Mouse (Mus musculus) forebrain, embryonic 16.5 days (tissue): ENCODE data around the gene Soat1. TPM values are rescaled to one million over a fixed set of nuclear protein-coding genes. Genes with fewer than 3 reads are reported as not detected.
A peak's percentile ranks its signal among the peaks of the same experiment; 100 is the strongest.
"Not testable (repeated sequence)": the region's sequence is repeated elsewhere in the genome, so short reads cannot be mapped to it uniquely, and the experiment has no call there.

ENCODE experiments used
- ATAC-seq: fragments of 200-750 bp; cut with Nextera tagmentation; 2 replicates; pipeline ENCODE4 v1.8.0; 2017; ENCODE audit warnings: mild to moderate bottlenecking, moderate library complexity
- H3K27ac ChIP-seq: fragments of 300-500 bp; sonication (generic); 2 replicates; pipeline ENCODE4 v1.5.1; 2014; ENCODE audit warnings: low read length, control low read depth
- H3K27me3 ChIP-seq: fragments of 300-500 bp; sonication (generic); replicated peaks from 2 replicates; pipeline ENCODE4 v1.6.1; 2014; ENCODE audit warnings: low read length; ENCODE audit not compliant: control insufficient read depth, insufficient read depth
- H3K36me3 ChIP-seq: fragments of 300-500 bp; sonication (generic); 2 replicates; pipeline ENCODE4 v1.6.1; 2014; ENCODE audit not compliant: control insufficient read depth, insufficient read depth
- H3K4me1 ChIP-seq: fragments of 300-500 bp; sonication (generic); replicated peaks from 2 replicates; pipeline ENCODE4 v1.6.1; 2014; ENCODE audit warnings: low read length; ENCODE audit not compliant: control insufficient read depth, insufficient read depth
- H3K4me2 ChIP-seq: fragments of 300-500 bp; sonication (generic); 2 replicates; pipeline ENCODE4 v1.6.1; 2014; ENCODE audit warnings: mild to moderate bottlenecking, low read length, control low read depth
- H3K4me3 ChIP-seq: fragments of 300-500 bp; sonication (generic); replicated peaks from 2 replicates; pipeline ENCODE4 v1.5.1; 2014; ENCODE audit warnings: mild to moderate bottlenecking, low read length, control low read depth
- H3K9ac ChIP-seq: fragments of 300-500 bp; sonication (generic); replicated peaks from 2 replicates; pipeline ENCODE4 v1.6.1; 2014; ENCODE audit warnings: low read depth, low read length, control low read depth
- H3K9me3 ChIP-seq: fragments of 300-500 bp; sonication (generic); 2 replicates; pipeline ENCODE4 v1.6.1; 2016; ENCODE audit warnings: low read length; ENCODE audit not compliant: control insufficient read depth
- WGBS: fragments of 180-500 bp; shearing (Covaris S2); extraction: QIAGEN DNeasy Blood & Tissue Kit; methylation state at CpG from one replicate; pipeline ENCODE4 v1.1.7; 2014; 5-methylcytosine and 5-hydroxymethylcytosine counted together
- polyA plus RNA-seq: library from polyadenylated mRNA; unstranded; fragments of >200 nt; fragmentation: Nextera tagmentation; extraction: Ambion mirVana; gene quantifications from 2 replicates; pipeline ENCODE4 v1.2.1, GENCODE M21; 2015

Gene Soat1
- 10.1 and 16.2 TPM in 2 replicates for polyA plus RNA-seq

DNA sequence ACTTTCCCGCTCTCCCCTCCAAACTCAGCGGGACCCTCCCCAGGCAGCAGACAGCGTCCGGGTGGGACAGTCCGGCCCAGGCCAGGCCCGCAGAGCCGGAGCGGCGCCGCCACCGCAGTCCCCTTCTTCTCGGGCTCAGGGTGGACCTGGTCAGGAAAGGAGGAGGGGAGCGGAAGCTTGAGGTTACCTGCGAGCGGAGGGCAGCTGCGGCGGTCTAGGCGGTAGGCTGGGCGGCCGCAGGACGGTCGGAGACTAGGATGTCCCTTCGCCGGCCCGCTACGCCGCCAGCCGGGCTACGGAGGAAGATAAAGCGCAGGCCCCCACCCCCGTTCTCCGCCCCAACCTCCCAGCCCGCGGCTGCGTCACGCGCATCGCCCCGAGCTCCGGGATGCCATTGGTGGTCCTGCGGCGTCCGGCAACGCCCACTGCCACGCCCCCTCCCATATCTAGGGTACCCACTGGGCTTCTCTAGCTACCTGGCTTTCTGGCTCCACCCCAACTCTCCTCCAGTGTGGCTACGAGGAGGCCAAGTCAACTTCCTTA lies at the start of gene Soat1:
Gene Soat1 (minus strand): TSS at position 371 of the 543 bp plus-strand sequence.
- Histone ChIP-seq H3K27ac (no peak within 1 kb of the TSS), H3K9ac (peak within 1 kb of the TSS; percentile 79), H3K36me3 (no peaks in the 10 kb centered on the region), H3K4me2 (peak within 1 kb of the TSS; percentile 77), H3K4me3 (peak within 1 kb of the TSS; percentile 66), H3K27me3 (no peaks in the 10 kb centered on the region), H3K9me3 (peaks cover 6% of the 10 kb centered on the region; the same call in 1 of the 2 replicates), H3K4me1 (peaks cover 8% of the 10 kb centered on the region)
- 0% methylated on average over 41 of the region's 46 CpGs for WGBS
- ATAC-seq: peak; percentile 99

GRCm38 (mm10) chr1:156523842-156524241 lies 49.7 kb upstream of the Soat1 start, which contains the start of gene Gm10031:
TSS of gene Gm10031 (plus strand) at chr1:156524012.
- not testable (repeated sequence) for H3K4me1 ChIP-seq, H3K4me2 ChIP-seq, H3K9ac ChIP-seq, H3K4me3 ChIP-seq, H3K27ac ChIP-seq, H3K9me3 ChIP-seq, H3K27me3 ChIP-seq, H3K36me3 ChIP-seq
- WGBS: 93% methylated on average over 18 of the region's 22 CpGs
- peak; percentile 81; the same call in 1 of the 2 replicates for ATAC-seq

- Histone ChIP-seq H3K9ac (no peak overlapping the region), H3K4me3 (no peak overlapping the region), H3K4me1 (no peaks in the 10 kb centered on the region), H3K9me3 (no peaks in the 10 kb centered on the region), H3K36me3 (no peaks in the 10 kb centered on the region), H3K4me2 (peak overlapping the region; percentile 23; the same call in 1 of the 2 replicates), H3K27me3 (no peaks in the 10 kb centered on the region), H3K27ac (no peak overlapping the region)
- WGBS: 44% methylated on average over 15 of the region's 15 CpGs
- ATAC-seq: no peak
Measured at GRCm38 (mm10) chr1:156521796-156522517, 47.8 kb upstream of the Soat1 start.

- no peak for ATAC-seq
- H3K9ac ChIP-seq: no peak overlapping the region
- H3K9me3 ChIP-seq: no peaks in the 10 kb centered on the region
- WGBS: 88% methylated on average over 3 of the region's 3 CpGs
- H3K27me3 ChIP-seq: no peaks in the 10 kb centered on the region
- H3K4me1 ChIP-seq: no peaks in the 10 kb centered on the region
- H3K4me3 ChIP-seq: no peak overlapping the region
- H3K27ac ChIP-seq: no peak overlapping the region
- H3K4me2 ChIP-seq: no peak overlapping the region
- no peaks in the 10 kb centered on the region for H3K36me3 ChIP-seq
Measured at GRCm38 (mm10) chr1:156520136-156520780, 46.1 kb upstream of the Soat1 start.

DNA sequence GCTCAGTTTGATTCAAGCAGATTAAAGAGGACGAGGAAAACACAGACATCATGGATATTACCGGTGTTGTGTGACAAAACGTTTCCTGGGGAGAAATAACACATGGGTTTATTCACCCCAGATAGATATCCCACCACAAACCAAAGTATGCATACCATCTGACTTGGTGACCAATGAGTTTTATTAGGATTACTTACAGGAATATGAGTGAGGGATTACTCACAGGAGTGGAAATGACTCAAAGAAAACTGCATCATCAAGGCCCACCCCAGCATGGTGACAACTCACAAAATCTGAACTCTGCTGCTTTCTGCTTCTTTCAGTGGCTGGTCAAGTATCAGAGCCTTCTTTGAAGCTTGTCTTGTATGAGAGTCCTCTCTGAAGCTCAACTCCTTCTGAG lies 33.6 kb upstream of the Soat1 start:
- H3K4me3 ChIP-seq: no peak overlapping the region
- H3K9me3 ChIP-seq: no peaks in the 10 kb centered on the region
- WGBS: 87% methylated on average over 3 of the region's 3 CpGs
- H3K4me1 ChIP-seq: no peaks in the 10 kb centered on the region
- H3K27ac ChIP-seq: no peak overlapping the region
- no peaks in the 10 kb centered on the region for H3K36me3 ChIP-seq
- no peak overlapping the region for H3K4me2 ChIP-seq
- no peak for ATAC-seq
- H3K27me3 ChIP-seq: no peaks in the 10 kb centered on the region
- H3K9ac ChIP-seq: no peak overlapping the region

- H3K4me1 ChIP-seq: no peaks in the 10 kb centered on the region
- no peak overlapping the region for H3K4me3 ChIP-seq
- 79% methylated on average over 2 of the region's 2 CpGs for WGBS
- no peaks in the 10 kb centered on the region for H3K36me3 ChIP-seq
- H3K27ac ChIP-seq: no peak overlapping the region
- H3K27me3 ChIP-seq: no peaks in the 10 kb centered on the region
- ATAC-seq: no peak
- H3K9me3 ChIP-seq: no peaks in the 10 kb centered on the region
- no peak overlapping the region for H3K4me2 ChIP-seq
- H3K9ac ChIP-seq: no peak overlapping the region
Measured at GRCm38 (mm10) chr1:156505901-156506300, 31.8 kb upstream of the Soat1 start.

- Histone ChIP-seq H3K27me3 (no peaks in the 10 kb centered on the region), H3K9ac (no peak overlapping the region), H3K9me3 (no peaks in the 10 kb centered on the region), H3K27ac (no peak overlapping the region), H3K4me3 (no peak overlapping the region), H3K4me2 (no peak overlapping the region), H3K36me3 (no peaks in the 10 kb centered on the region), H3K4me1 (no peaks in the 10 kb centered on the region)
- 77% methylated on average over 5 of the region's 5 CpGs for WGBS
- no peak for ATAC-seq
Measured at GRCm38 (mm10) chr1:156504945-156505523, 30.9 kb upstream of the Soat1 start.

DNA sequence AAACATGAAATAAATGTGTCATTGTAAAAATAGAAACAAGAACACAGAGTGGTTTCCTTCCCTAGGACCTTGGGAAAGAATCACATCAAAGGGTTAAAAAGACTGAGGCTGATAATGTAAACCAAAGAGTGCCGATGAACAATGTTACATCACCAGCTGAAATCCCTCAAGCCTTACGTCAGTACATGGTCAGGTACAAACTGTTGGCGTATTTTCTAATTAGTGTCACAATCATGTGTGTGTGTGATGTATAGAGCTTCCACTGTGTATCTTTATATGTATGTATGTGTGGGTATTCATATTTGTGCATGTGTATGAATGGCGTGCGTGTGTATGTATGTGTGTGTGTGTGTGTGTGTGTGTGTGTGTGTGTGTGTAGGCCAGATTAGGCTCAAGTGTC lies 22.8 kb upstream of the Soat1 start:
- H3K9ac ChIP-seq: no peak overlapping the region
- no peak overlapping the region for H3K27ac ChIP-seq
- H3K27me3 ChIP-seq: no peaks in the 10 kb centered on the region
- WGBS: 84% methylated on average over 5 of the region's 5 CpGs
- ATAC-seq: no peak
- no peaks in the 10 kb centered on the region for H3K36me3 ChIP-seq
- H3K4me2 ChIP-seq: no peak overlapping the region
- H3K4me3 ChIP-seq: no peak overlapping the region
- no peaks in the 10 kb centered on the region for H3K4me1 ChIP-seq
- no peaks in the 10 kb centered on the region for H3K9me3 ChIP-seq

DNA sequence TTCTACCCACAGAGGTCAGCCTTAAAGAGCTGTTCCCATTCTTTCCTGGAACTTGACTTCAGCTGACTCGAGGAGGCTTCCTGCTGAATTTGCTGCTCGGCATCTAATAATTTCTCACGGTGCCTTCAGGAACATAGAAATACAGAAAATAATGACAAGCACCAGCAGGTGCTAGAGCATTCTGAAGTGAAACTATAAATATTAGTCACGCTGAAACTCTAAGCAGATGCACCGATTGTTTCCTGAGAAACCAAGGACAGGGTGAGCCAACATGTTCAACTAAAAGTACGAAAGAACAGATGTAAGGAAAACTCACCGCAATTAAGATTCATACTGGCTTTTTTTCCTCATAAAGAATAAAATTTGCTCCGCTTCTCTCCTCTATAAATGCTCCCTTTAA lies 20.9 kb upstream of the Soat1 start:
- no peak for ATAC-seq
- H3K4me1 ChIP-seq: no peaks in the 10 kb centered on the region
- H3K9ac ChIP-seq: no peak overlapping the region
- 77% methylated on average over 8 of the region's 8 CpGs for whole genome bisulfite sequencing
- H3K36me3 ChIP-seq: no peaks in the 10 kb centered on the region
- H3K4me3 ChIP-seq: no peak overlapping the region
- no peak overlapping the region for H3K4me2 ChIP-seq
- H3K27me3 ChIP-seq: no peaks in the 10 kb centered on the region
- no peak overlapping the region for H3K27ac ChIP-seq
- H3K9me3 ChIP-seq: no peaks in the 10 kb centered on the region
